Mouse (Mus musculus) heart, embryonic 14.5 days (tissue): ENCODE measurements around the gene Epn1. TPM values are rescaled to one million over a fixed set of nuclear protein-coding genes. Genes with fewer than 3 reads are reported as not detected.

Experiments used
- ATAC-seq: fragments of 200-750 bp; cut with Nextera tagmentation; 2 replicates; pipeline ENCODE4 v1.8.0; 2017; ENCODE audit warnings: low read depth, moderate TSS enrichment; ENCODE audit not compliant: insufficient number of reproducible peaks, insufficient read depth, low FRiP score
- H3K27ac ChIP-seq, 2 experiments: fragments of 200-500 bp in 1 of 2; fragments of 300-500 bp in 1 of 2; sonication (generic) in 1 of 2; replicated peaks in 1 of 2; 2 replicates each; pipeline ENCODE4 v1.5.1; 2012 to 2014; ENCODE audit warnings: low read depth in 2 of 2, low read length in 2 of 2, control low read depth in 1 of 2, mild to moderate bottlenecking in 1 of 2, mixed read lengths in 1 of 2; ENCODE audit not compliant: control insufficient read depth in 1 of 2, insufficient read depth in 1 of 2
- H3K27me3 ChIP-seq: fragments of 300-500 bp; sonication (generic); 2 replicates; pipeline ENCODE4 v1.6.1; 2014; ENCODE audit warnings: mild to moderate bottlenecking, low read length, control low read depth; ENCODE audit not compliant: control insufficient read depth, insufficient read depth
- H3K36me3 ChIP-seq: fragments of 300-500 bp; sonication (generic); 2 replicates; pipeline ENCODE4 v1.6.1; 2014; ENCODE audit warnings: mild to moderate bottlenecking, control low read depth, low read length, mixed read lengths; ENCODE audit not compliant: control insufficient read depth, insufficient read depth
- H3K4me1 ChIP-seq, 2 experiments: fragments of 200-500 bp in 1 of 2; fragments of 300-500 bp in 1 of 2; sonication (generic) in 1 of 2; 2 replicates each; pipeline ENCODE4 v1.6.1; 2012 to 2014; ENCODE audit warnings: low read length in 2 of 2, control low read depth in 1 of 2, mixed read lengths in 1 of 2; ENCODE audit not compliant: control insufficient read depth in 2 of 2, insufficient read depth in 2 of 2
- H3K4me2 ChIP-seq: fragments of 300-500 bp; sonication (generic); 2 replicates; pipeline ENCODE4 v1.6.1; 2014; ENCODE audit warnings: mild to moderate bottlenecking, low read length
- H3K4me3 ChIP-seq, 2 experiments: fragments of 200-500 bp in 1 of 2; fragments of 300-500 bp in 1 of 2; sonication (generic) in 1 of 2; 2 replicates each; pipeline ENCODE4 v1.5.1; 2012 to 2014; ENCODE audit warnings: low read length in 2 of 2, mild to moderate bottlenecking in 2 of 2, control low read depth in 1 of 2, low read depth in 1 of 2, moderate library complexity in 1 of 2; ENCODE audit not compliant: control insufficient read depth in 1 of 2, insufficient read depth in 1 of 2
- H3K9ac ChIP-seq: fragments of 300-500 bp; sonication (generic); 2 replicates; pipeline ENCODE4 v1.6.1; 2014; ENCODE audit warnings: mild to moderate bottlenecking, low read length
- H3K9me3 ChIP-seq: fragments of 300-500 bp; sonication (generic); 2 replicates; pipeline ENCODE4 v1.6.1; 2016; ENCODE audit warnings: low read length, control low read depth; ENCODE audit not compliant: control insufficient read depth
- WGBS: fragments of 180-500 bp; shearing (Covaris S2); extraction: QIAGEN DNeasy Blood & Tissue Kit; methylation state at CpG from one replicate; pipeline ENCODE4 v1.1.7; 2014; 5-methylcytosine and 5-hydroxymethylcytosine counted together
- polyA plus RNA-seq: library from polyadenylated mRNA; unstranded; fragments of >200 nt; fragmentation: Nextera tagmentation; extraction: Ambion mirVana; gene quantifications from 2 replicates; pipeline ENCODE4 v1.2.1, GENCODE M21; 2014

Epn1 gene
- polyA plus RNA-seq, 1 experiment from 2014 or later, result 50.6 TPM

DNA sequence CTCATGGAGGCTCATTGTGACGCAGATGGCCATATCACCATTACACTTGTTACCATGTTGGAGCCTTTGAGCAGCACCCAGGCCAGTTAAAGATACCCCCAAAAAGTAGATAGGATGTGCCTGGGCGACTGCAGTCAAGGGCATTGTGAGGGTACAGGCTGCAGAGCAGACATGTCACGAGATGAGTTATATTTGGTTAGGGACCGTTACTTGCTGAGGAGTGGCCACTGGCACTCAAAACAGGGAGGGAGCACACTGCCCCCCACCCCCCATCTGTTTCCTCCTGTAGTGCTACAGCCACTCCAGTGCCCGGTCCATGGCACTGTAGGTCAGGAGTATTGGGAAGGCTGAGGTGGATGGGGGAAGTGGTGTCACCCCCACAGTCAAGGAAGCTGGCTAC is 18.7 kb downstream of the Epn1 start:
- 78% methylated on average over 5 of the region's 5 CpGs for WGBS
- Histone ChIP-seq H3K9me3 (no peaks in the 10 kb centered on the region), H3K4me2 (no peak overlapping the region), H3K4me3 (no peak overlapping the region), H3K4me1 (no peaks in the 10 kb centered on the region; a peak in 1 of 4 replicates), H3K27ac (no peak overlapping the region), H3K27me3 (no peaks in the 10 kb centered on the region), H3K36me3 (peaks cover 53% of the 10 kb centered on the region), H3K9ac (no peak overlapping the region)
- ATAC-seq, result no peak

DNA sequence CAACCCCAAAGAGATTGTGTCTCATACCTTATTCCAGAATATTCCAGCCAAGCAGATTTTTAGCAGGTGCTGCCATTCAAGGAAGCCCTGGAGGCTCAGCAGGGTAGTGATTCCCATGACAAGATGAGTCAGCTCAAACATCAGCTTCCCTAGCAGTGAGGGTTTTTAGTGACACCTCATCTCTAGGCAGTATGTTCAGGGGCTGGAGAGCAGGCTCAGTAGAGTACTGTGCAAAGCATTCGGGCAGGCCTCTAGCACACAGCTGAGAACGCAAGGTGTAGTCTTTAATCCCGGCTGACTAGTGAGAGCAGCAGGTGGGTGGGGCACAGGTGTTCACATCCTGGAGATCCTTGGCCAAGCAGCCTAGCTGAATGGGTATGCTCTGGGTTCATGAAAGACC is 19.8 kb downstream of the Epn1 start:
- Histone ChIP-seq H3K27me3 (no peaks in the 10 kb centered on the region), H3K9ac (no peak overlapping the region), H3K27ac (no peak overlapping the region), H3K36me3 (peaks cover 43% of the 10 kb centered on the region), H3K4me2 (no peak overlapping the region), H3K9me3 (no peaks in the 10 kb centered on the region), H3K4me3 (no peak overlapping the region), H3K4me1 (no peaks in the 10 kb centered on the region; a peak in 1 of 4 replicates)
- WGBS, result 82% methylated on average over 3 of the region's 3 CpGs
- no peak for ATAC-seq

DNA sequence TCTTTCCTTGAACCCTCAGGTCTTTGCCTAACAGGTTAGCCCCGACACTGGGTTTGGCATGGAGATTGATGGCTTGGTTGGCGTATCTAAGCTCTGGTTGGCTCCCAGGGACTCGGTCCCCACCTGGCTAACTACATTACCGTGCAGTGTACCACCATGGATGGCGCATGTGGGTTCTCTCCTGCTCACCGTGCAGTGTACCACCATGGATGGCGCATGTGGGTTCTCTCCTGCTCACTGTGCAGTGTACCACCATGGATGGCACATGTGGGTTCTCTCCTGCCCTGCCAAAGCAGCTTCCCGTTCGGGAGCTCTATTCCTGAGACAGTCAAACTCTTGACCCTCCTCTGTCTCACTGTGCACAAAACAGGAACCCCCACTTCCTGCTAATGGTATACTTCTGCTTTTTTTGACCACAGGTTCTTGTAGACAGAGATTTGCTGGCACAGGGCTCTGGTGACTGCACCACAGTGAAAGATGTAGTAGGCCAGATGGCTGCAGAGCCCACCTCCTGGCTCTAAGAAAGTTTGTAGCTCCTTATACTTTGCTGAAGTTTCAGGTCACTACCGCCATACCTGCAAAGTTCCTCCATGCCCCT is 21.1 kb downstream of the Epn1 start:
- Histone ChIP-seq H3K36me3 (peaks cover 29% of the 10 kb centered on the region), H3K4me1 (no peaks in the 10 kb centered on the region; a peak in 1 of 4 replicates), H3K9me3 (no peaks in the 10 kb centered on the region), H3K4me3 (no peak overlapping the region), H3K27me3 (no peaks in the 10 kb centered on the region), H3K9ac (no peak overlapping the region), H3K27ac (no peak overlapping the region), H3K4me2 (no peak overlapping the region)
- no peak for ATAC-seq
- 84% methylated on average over 10 of the region's 10 CpGs for WGBS

DNA sequence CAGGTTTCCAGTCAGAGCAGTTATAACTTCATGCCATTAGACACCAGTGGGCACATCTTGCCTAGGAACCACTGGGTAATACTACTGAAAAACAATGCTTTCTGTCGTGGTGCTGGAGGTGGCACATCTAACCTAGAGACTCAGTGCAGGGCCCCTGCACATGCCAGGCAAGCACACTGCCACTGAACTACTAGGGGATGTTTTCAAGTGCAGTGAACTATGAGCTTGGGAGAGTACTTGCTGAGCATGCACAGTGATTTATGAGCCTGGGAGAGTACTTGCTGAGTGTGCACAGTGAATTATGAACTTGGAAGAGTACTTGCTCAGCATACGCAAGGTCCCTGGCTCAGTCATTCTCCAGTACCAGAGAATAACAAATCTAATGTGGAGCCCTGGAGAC is 22.5 kb downstream of the Epn1 start:
- Histone ChIP-seq H3K4me1 (no peaks in the 10 kb centered on the region; a peak in 1 of 4 replicates), H3K36me3 (peaks cover 15% of the 10 kb centered on the region), H3K27me3 (no peaks in the 10 kb centered on the region), H3K9ac (no peak overlapping the region), H3K27ac (no peak overlapping the region), H3K4me2 (no peak overlapping the region), H3K4me3 (no peak overlapping the region), H3K9me3 (no peaks in the 10 kb centered on the region)
- ATAC-seq, result no peak
- 87% methylated on average over 2 of the region's 2 CpGs for WGBS

DNA sequence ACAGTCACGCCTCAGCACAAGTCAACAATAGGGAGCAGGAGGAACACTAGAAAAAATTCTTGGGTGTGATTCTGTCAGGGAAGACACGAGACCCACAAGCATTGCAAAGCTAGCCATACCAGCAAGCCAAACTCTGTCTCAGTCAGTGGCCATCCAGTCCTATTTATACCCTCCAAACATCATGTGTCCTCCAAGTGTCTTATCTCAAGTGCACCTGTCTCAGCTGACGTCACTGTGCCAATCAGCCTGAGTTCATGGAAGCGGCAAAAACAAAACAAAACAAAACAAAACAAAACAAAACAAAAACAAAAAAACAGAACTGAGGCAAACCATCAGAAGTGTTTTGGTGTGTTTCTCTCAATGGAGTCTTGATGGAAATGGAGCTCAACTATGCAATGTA is 28.2 kb downstream of the Epn1 start:
- WGBS, result 48% methylated on average over 4 of the region's 4 CpGs
- 0 out of 2 replicates have a peak, but pooled peaks cover 4% of the 10 kb centered on the region for H3K9me3 ChIP-seq
- H3K9ac ChIP-seq, result no peak overlapping the region
- no peak overlapping the region for H3K4me2 ChIP-seq
- no peaks in the 10 kb centered on the region for H3K4me1 ChIP-seq
- H3K27ac ChIP-seq, result no peak overlapping the region
- no peaks in the 10 kb centered on the region for H3K36me3 ChIP-seq
- H3K4me3 ChIP-seq, result no peak overlapping the region
- no peaks in the 10 kb centered on the region for H3K27me3 ChIP-seq
- no peak for ATAC-seq

DNA sequence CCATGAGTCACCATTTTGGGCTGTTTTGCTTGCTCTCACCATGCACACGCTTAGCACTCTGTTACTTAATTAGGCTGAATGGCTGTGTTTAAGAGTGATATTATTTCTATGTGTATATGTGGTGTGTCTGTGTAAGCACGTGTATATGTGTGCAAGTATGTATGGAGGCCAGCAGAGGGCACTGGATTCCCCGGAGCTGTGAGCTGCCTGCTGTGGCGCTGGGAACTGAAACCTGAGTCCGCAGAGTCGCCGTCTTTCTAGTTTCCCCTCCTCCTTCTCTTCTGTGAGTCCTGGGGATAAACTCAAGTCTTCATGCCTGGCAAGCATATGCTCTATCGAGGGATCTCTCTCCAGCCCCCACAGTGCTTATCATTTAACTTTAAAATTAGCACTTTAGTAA is 29.3 kb downstream of the Epn1 start:
- Histone ChIP-seq H3K4me3 (no peak overlapping the region), H3K4me1 (no peaks in the 10 kb centered on the region), H3K36me3 (no peaks in the 10 kb centered on the region), H3K4me2 (no peak overlapping the region), H3K9me3 (0 out of 2 replicates have a peak, but pooled peaks cover 4% of the 10 kb centered on the region), H3K27me3 (no peaks in the 10 kb centered on the region), H3K9ac (no peak overlapping the region), H3K27ac (no peak overlapping the region)
- 81% methylated on average over 8 of the region's 8 CpGs for WGBS
- no peak for ATAC-seq

DNA sequence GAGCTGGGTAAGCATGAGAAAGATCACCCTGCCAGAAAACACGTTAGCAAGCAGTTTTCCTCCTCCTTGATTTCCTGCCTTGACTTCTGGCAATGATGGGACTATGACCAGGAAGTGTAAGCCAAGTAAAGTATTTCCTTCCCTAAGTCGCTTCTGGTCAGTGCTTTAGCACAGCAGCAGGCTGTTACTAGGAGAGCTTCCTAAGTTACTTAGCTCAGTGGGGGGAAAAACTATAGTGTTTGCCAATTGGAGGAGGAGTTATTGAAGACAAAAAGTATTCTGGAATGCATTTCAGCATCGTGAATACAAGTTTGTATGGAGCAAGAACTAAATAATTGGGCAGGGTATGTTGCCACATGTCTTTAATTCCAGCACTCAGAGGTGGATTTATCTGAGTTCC is 32.7 kb downstream of the Epn1 start:
- ATAC-seq, result no peak
- Histone ChIP-seq H3K27ac (no peak overlapping the region), H3K4me1 (no peaks in the 10 kb centered on the region), H3K4me3 (no peak overlapping the region), H3K4me2 (no peak overlapping the region), H3K36me3 (no peaks in the 10 kb centered on the region), H3K9me3 (0 out of 2 replicates have a peak, but pooled peaks cover 4% of the 10 kb centered on the region), H3K27me3 (no peaks in the 10 kb centered on the region), H3K9ac (no peak overlapping the region)
- WGBS, result 32% methylated on average over 3 of the region's 3 CpGs

DNA sequence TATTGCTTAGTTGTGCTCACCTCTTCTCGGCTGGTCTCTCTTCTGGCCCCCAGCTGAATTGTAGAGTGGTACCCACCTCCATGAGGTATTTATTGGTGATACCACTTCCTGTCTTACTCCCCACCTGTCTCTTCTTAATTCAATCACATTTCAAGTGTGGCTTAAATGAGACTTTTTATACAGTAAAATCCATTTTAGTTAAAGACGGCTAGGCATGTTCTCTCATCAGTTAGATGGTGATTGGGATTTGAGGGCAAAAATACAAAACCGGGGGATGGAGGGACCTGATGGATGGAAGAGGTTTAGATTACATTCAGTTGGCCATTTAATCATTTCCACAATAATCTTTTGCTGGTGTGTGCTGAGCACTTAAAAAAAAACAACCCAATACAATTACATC is 36.8 kb downstream of the Epn1 start, which contains the start of gene Rfpl4:
Rfpl4 (minus strand) TSS at position 101 of the 400 bp plus-strand sequence.
- Histone ChIP-seq H3K4me2 (no peak within 1 kb of the TSS), H3K36me3 (no peaks in the 10 kb centered on the region), H3K4me1 (no peaks in the 10 kb centered on the region), H3K27me3 (no peaks in the 10 kb centered on the region), H3K9me3 (no peaks in the 10 kb centered on the region), H3K27ac (no peak within 1 kb of the TSS), H3K4me3 (no peak within 1 kb of the TSS), H3K9ac (no peak within 1 kb of the TSS)
- no peak for ATAC-seq
- WGBS, result 75% methylated on average over 3 of the region's 3 CpGs
